Mouse (Mus musculus) skeletal muscle tissue, adult 2 months (tissue): ENCODE measurements around the gene Slc25a45.
"Not testable (repeated sequence)": the region's sequence is repeated elsewhere in the genome, so short reads cannot be mapped to it uniquely, and the experiment has no call there.

Experiments used
- DNase-seq: peaks from one replicate; pipeline ENCODE4 v3.0.0-alpha.2; 2012; ENCODE audit warnings: low read depth, low spot score

The Slc25a45 gene

GRCm38 (mm10) chr19:5852035-5852722, 25.4 kb upstream of the Slc25a45 start:
- DNase-seq = no peak

- no peak for DNase-seq
Measured at GRCm38 (mm10) chr19:5856604-5857003, 21.0 kb upstream of the Slc25a45 start.

- no peak for DNase-seq
Measured at GRCm38 (mm10) chr19:5862335-5863085, 15.1 kb upstream of the Slc25a45 start.

GRCm38 (mm10) chr19:5863776-5864175, 13.8 kb upstream of the Slc25a45 start:
- DNase-seq = no peak

GRCm38 (mm10) chr19:5864710-5865398, 12.8 kb upstream of the Slc25a45 start:
- DNase-seq = no peak

- no peak for DNase-seq
Measured at GRCm38 (mm10) chr19:5868096-5868495, 9.5 kb upstream of the Slc25a45 start.

GRCm38 (mm10) chr19:5871273-5871672, 6.3 kb upstream of the Slc25a45 start:
- no peak for DNase-seq

GRCm38 (mm10) chr19:5871683-5872082, 5.9 kb upstream of the Slc25a45 start:
- DNase-seq = no peak

GRCm38 (mm10) chr19:5872528-5872927, 5.1 kb upstream of the Slc25a45 start:
- no peak for DNase-seq

GRCm38 (mm10) chr19:5872931-5873556, 4.6 kb upstream of the Slc25a45 start:
- DNase-seq = no peak

- no peak for DNase-seq
Measured at GRCm38 (mm10) chr19:5874391-5874968, 3.1 kb upstream of the Slc25a45 start.

- peak; percentile 92 for DNase-seq
Measured at GRCm38 (mm10) chr19:5874969-5875480, 2.6 kb upstream of the Slc25a45 start, which contains the start of gene Frmd8. Gene Frmd8, minus strand, starts transcription at chr19:5875274.

- DNase-seq = no peak
Measured at GRCm38 (mm10) chr19:5878362-5878722, 734 bp downstream of the Slc25a45 start.

GRCm38 (mm10) chr19:5878916-5879315, 1.3 kb downstream of the Slc25a45 start:
- DNase-seq = no peak

GRCm38 (mm10) chr19:5879735-5880134, 2.1 kb downstream of the Slc25a45 start:
- DNase-seq = no peak

- no peak for DNase-seq
Measured at GRCm38 (mm10) chr19:5881155-5881554, 3.5 kb downstream of the Slc25a45 start.

GRCm38 (mm10) chr19:5882079-5882478, 4.5 kb downstream of the Slc25a45 start:
- not testable (repeated sequence) for DNase-seq

GRCm38 (mm10) chr19:5883935-5884334, 6.3 kb downstream of the Slc25a45 start:
- DNase-seq = no peak

GRCm38 (mm10) chr19:5885838-5886237, 8.2 kb downstream of the Slc25a45 start:
- DNase-seq = no peak

- no peak for DNase-seq
Measured at GRCm38 (mm10) chr19:5887234-5887815, 9.7 kb downstream of the Slc25a45 start.

GRCm38 (mm10) chr19:5889211-5889610, 11.6 kb downstream of the Slc25a45 start:
- DNase-seq = no peak
